In the genomic region with DNA sequence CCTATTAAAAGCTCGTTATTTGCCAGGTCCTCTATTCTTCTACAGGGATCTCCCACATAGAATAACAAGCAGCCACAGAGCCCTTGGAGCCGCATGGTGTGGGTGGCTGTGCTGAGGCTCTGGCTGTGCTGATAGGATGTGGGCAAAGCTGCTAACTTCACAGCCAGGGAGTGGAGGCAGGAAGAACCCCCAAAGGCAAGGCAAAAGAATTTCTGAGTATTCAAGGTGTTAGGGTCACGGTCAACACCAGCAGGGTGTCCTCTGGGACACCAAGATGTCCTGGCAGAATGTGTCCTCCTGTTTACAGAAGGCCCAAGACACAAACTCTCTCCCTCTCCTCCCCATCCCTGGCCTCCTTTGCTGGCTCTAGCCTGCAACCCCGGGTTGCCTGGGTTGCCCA, we compare ENCODE assay signal across 11 mouse cellular contexts. TPM values are rescaled to one million over a fixed set of nuclear protein-coding genes. Genes with fewer than 3 reads are reported as not detected.
DNase-seq lines count a peak whose midpoint lies in the region; ATAC-seq lines count a peak whose summit lies in the region.
"Had no signal": no experiment of that assay in that cellular context is flagged by ENCODE, and none has a peak within 500 bp of the region (broad histone marks: within the 10 kb centered on the region; RNA-seq: fewer than 3 reads in every experiment).

No protein-coding gene starts in this region.

- no peak overlapping the region for H3K4me3 ChIP-seq in liver, embryonic 11.5 days (ENCODE audit: low read depth, low read length)
- H3K4me3 ChIP-seq: myocyte had no signal

- peak overlapping the region; percentile 35 for H3K4me2 ChIP-seq in liver, embryonic 11.5 days

- H3K9me3 ChIP-seq in liver, embryonic 11.5 days (ENCODE audit: control insufficient read depth, low read length) = no peaks in the 10 kb centered on the region

- H3K9ac ChIP-seq in liver, embryonic 11.5 days (ENCODE audit: low read depth, low read length) = peak overlapping the region; percentile 58

- H3K4me1 ChIP-seq in liver, embryonic 11.5 days (replicated peaks; ENCODE audit: control insufficient read depth, insufficient read depth, low read length) = peaks cover 38% of the 10 kb centered on the region

- 50% methylated on average over 4 of the region's 4 CpGs for WGBS in liver, embryonic 11.5 days

- no peaks in the 10 kb centered on the region for H3K36me3 ChIP-seq in liver, embryonic 11.5 days (ENCODE audit: control insufficient read depth, insufficient read depth, low read length)

- ATAC-seq in liver, embryonic 11.5 days (replicated peaks; ENCODE audit: low FRiP score) = peak; percentile 70

- DNase-seq in left cerebral cortex, postnatal 25 days (ENCODE audit: low spot score in 2 of 2) = peak; percentile 15 to 65
- no peak for DNase-seq in left cerebral cortex, adult 11 months (ENCODE audit: low spot score)
- DNase-seq in brain, adult 2 months (ENCODE audit: low read depth, low spot score) = peak; percentile 66
- no peak for DNase-seq in liver, embryonic 11.5 days (ENCODE audit: low spot score)
- DNase-seq in thymus, postnatal 0 days (ENCODE audit: low spot score) = peak; percentile 73
- DNase-seq in testis, postnatal 14 days (ENCODE audit: low spot score) = no peak
- DNase-seq in urinary bladder, postnatal 25 days (ENCODE audit: low spot score) = no peak
- DNase-seq: kidney, postnatal 14 days had no signal

- H3K27ac ChIP-seq in liver, embryonic 11.5 days (ENCODE audit: low read depth, low read length) = peak overlapping the region; percentile 98

- intact Hi-C loops in left cerebral cortex, postnatal 25 days (cut with DNase I) = loop anchor here (5.0 kb wide), 1 partner anchor 70 kb away; a partner anchor contains a TSS

- no peaks in the 10 kb centered on the region for H3K27me3 ChIP-seq in liver, embryonic 11.5 days (replicated peaks; ENCODE audit: control insufficient read depth, insufficient read depth, low read length)

RNA-seq across cellular contexts. Expression of a gene that starts 36.5 kb away (rescaled TPM):
- 1 to 10 TPM; 9.1 to 9.7 TPM for total RNA-seq in left cerebral cortex, postnatal 25 days (2021)
- polyA plus RNA-seq in liver, embryonic 11.5 days (2014; fragmentation: Nextera tagmentation; extraction: Ambion mirVana) = 29.8 and 32.9 TPM in 2 replicates
- polyA plus RNA-seq in thymus, postnatal 0 days (2015; fragmentation: Nextera tagmentation; extraction: Ambion mirVana) = 42.7 and 44.1 TPM in 2 replicates

RNA-seq across cellular contexts. Expression of a gene that starts 42.6 kb away (rescaled TPM):
- 10 to 100 TPM; 53.6 to 56.1 TPM for total RNA-seq in left cerebral cortex, postnatal 25 days (2021)
- 32.6 and 35.5 TPM in 2 replicates for polyA plus RNA-seq in liver, embryonic 11.5 days (2014; fragmentation: Nextera tagmentation; extraction: Ambion mirVana)
- 30.2 and 40.9 TPM in 2 replicates for polyA plus RNA-seq in thymus, postnatal 0 days (2015; fragmentation: Nextera tagmentation; extraction: Ambion mirVana)

RNA-seq across cellular contexts. Expression of a gene that starts 50.9 kb away (rescaled TPM):
- not detected for total RNA-seq in left cerebral cortex, postnatal 25 days (2021)
- polyA plus RNA-seq in liver, embryonic 11.5 days (2014; fragmentation: Nextera tagmentation; extraction: Ambion mirVana) = not detected in 2 replicates
- not detected in 2 replicates for polyA plus RNA-seq in thymus, postnatal 0 days (2015; fragmentation: Nextera tagmentation; extraction: Ambion mirVana)
- polyA plus RNA-seq: embryonic facial prominence, embryonic 14.5 days; liver, adult 2 months; myocyte had no signal

Comparison
In these comparisons a context has a peak if more than half of its experiments do, and no peak if none do; other contexts are left out.
1. DNase-seq: peak in left cerebral cortex, postnatal 25 days (2 of 2), brain, adult 2 months (single experiment) and thymus, postnatal 0 days (single experiment); none in left cerebral cortex, adult 11 months (single experiment), liver, embryonic 11.5 days (single experiment), testis, postnatal 14 days (single experiment) and urinary bladder, postnatal 25 days (single experiment).